Mouse (Mus musculus) liver, embryonic 12.5 days (tissue): ENCODE results near the gene Gpc5. TPM values are rescaled to one million over a fixed set of nuclear protein-coding genes. Genes with fewer than 3 reads are reported as not detected.

Source experiments
- ATAC-seq: fragments of 200-750 bp; cut with Nextera tagmentation; 2 replicates; pipeline ENCODE4 v1.8.0; 2017; ENCODE audit warnings: moderate number of reproducible peaks, mild to moderate bottlenecking, moderate library complexity
- H3K27ac ChIP-seq: fragments of 300-500 bp; sonication (generic); 2 replicates; pipeline ENCODE4 v1.5.1; 2016; ENCODE audit warnings: mild to moderate bottlenecking
- H3K27me3 ChIP-seq: fragments of 300-500 bp; sonication (generic); replicated peaks from 2 replicates; pipeline ENCODE4 v1.6.1; 2016; ENCODE audit warnings: mild to moderate bottlenecking, moderate library complexity
- H3K36me3 ChIP-seq: fragments of 300-500 bp; sonication (generic); 2 replicates; pipeline ENCODE4 v1.6.1; 2016; ENCODE audit warnings: mild to moderate bottlenecking, moderate library complexity
- H3K4me1 ChIP-seq: fragments of 300-500 bp; sonication (generic); 2 replicates; pipeline ENCODE4 v1.6.1; 2016
- H3K4me2 ChIP-seq: fragments of 300-500 bp; sonication (generic); 2 replicates; pipeline ENCODE4 v1.6.1; 2016; ENCODE audit warnings: mild to moderate bottlenecking, moderate library complexity
- H3K4me3 ChIP-seq: fragments of 300-500 bp; sonication (generic); 2 replicates; pipeline ENCODE4 v1.5.1; 2016; ENCODE audit warnings: mild to moderate bottlenecking, moderate library complexity
- H3K9ac ChIP-seq: fragments of 300-500 bp; sonication (generic); 2 replicates; pipeline ENCODE4 v1.6.1; 2016; ENCODE audit warnings: mild to moderate bottlenecking, moderate library complexity
- H3K9me3 ChIP-seq: fragments of 300-500 bp; sonication (generic); replicated peaks from 2 replicates; pipeline ENCODE4 v1.6.1; 2016; ENCODE audit warnings: mild to moderate bottlenecking, moderate library complexity
- WGBS: fragments of 180-500 bp; shearing (Covaris S2); methylation state at CpG from one replicate; pipeline ENCODE4 v1.1.7; 2016; ENCODE audit not compliant: insufficient replicate concordance; 5-methylcytosine and 5-hydroxymethylcytosine counted together
- polyA plus RNA-seq: library from polyadenylated mRNA; unstranded; fragments of >200 nt; fragmentation: Nextera tagmentation; extraction: Ambion mirVana; gene quantifications from 2 replicates; pipeline ENCODE4 v1.2.1, GENCODE M21; 2016

The Gpc5 gene
- polyA plus RNA-seq, 1 experiment from 2014 or later = not detected

- H3K27ac ChIP-seq = no peak overlapping the region
- no peaks in the 10 kb centered on the region for H3K36me3 ChIP-seq
- H3K4me3 ChIP-seq = no peak overlapping the region
- H3K27me3 ChIP-seq = no peaks in the 10 kb centered on the region
- no peaks in the 10 kb centered on the region for H3K9me3 ChIP-seq
- H3K9ac ChIP-seq = no peak overlapping the region
- no peak for ATAC-seq
- H3K4me1 ChIP-seq = no peaks in the 10 kb centered on the region
- WGBS = 60% methylated on average over 8 of the region's 8 CpGs
- H3K4me2 ChIP-seq = no peak overlapping the region
Observed at GRCm38 (mm10) chr14:115600259-115601029, 508.4 kb downstream of the Gpc5 start.

GRCm38 (mm10) chr14:115614154-115614553 is 522.1 kb downstream of the Gpc5 start:
- no peak overlapping the region for H3K4me2 ChIP-seq
- H3K9ac ChIP-seq = no peak overlapping the region
- H3K4me3 ChIP-seq = no peak overlapping the region
- ATAC-seq = no peak
- H3K9me3 ChIP-seq = no peaks in the 10 kb centered on the region
- no peaks in the 10 kb centered on the region for H3K27me3 ChIP-seq
- no peak overlapping the region for H3K27ac ChIP-seq
- no peaks in the 10 kb centered on the region for H3K4me1 ChIP-seq
- no peaks in the 10 kb centered on the region for H3K36me3 ChIP-seq
- WGBS = 47% methylated on average over 4 of the region's 4 CpGs

GRCm38 (mm10) chr14:115616305-115616704 is 524.3 kb downstream of the Gpc5 start:
- 25% methylated on average over 2 of the region's 2 CpGs for WGBS
- Histone ChIP-seq H3K27me3 (no peaks in the 10 kb centered on the region), H3K4me2 (no peak overlapping the region), H3K9me3 (no peaks in the 10 kb centered on the region), H3K4me3 (no peak overlapping the region), H3K36me3 (no peaks in the 10 kb centered on the region), H3K4me1 (no peaks in the 10 kb centered on the region), H3K27ac (no peak overlapping the region), H3K9ac (no peak overlapping the region)
- ATAC-seq = no peak

- Histone ChIP-seq H3K36me3 (no peaks in the 10 kb centered on the region), H3K27me3 (no peaks in the 10 kb centered on the region), H3K4me3 (no peak overlapping the region), H3K9ac (no peak overlapping the region), H3K4me2 (no peak overlapping the region), H3K4me1 (no peaks in the 10 kb centered on the region), H3K27ac (no peak overlapping the region), H3K9me3 (no peaks in the 10 kb centered on the region)
- 58% methylated on average over 7 of the region's 7 CpGs for WGBS
- ATAC-seq = no peak
Observed at GRCm38 (mm10) chr14:115616846-115617245, 524.8 kb downstream of the Gpc5 start.

- H3K27me3 ChIP-seq = no peaks in the 10 kb centered on the region
- H3K4me2 ChIP-seq = no peak overlapping the region
- H3K27ac ChIP-seq = no peak overlapping the region
- H3K36me3 ChIP-seq = no peaks in the 10 kb centered on the region
- no peaks in the 10 kb centered on the region for H3K4me1 ChIP-seq
- H3K9me3 ChIP-seq = no peaks in the 10 kb centered on the region
- H3K4me3 ChIP-seq = no peak overlapping the region
- ATAC-seq = no peak
- no peak overlapping the region for H3K9ac ChIP-seq
Observed at GRCm38 (mm10) chr14:115620473-115620872, 528.5 kb downstream of the Gpc5 start.

- no peak overlapping the region for H3K4me2 ChIP-seq
- no peak overlapping the region for H3K9ac ChIP-seq
- no peaks in the 10 kb centered on the region for H3K9me3 ChIP-seq
- no peaks in the 10 kb centered on the region for H3K36me3 ChIP-seq
- ATAC-seq = no peak
- WGBS = 75% methylated on average over 7 of the region's 7 CpGs
- H3K4me1 ChIP-seq = no peaks in the 10 kb centered on the region
- H3K27me3 ChIP-seq = no peaks in the 10 kb centered on the region
- no peak overlapping the region for H3K4me3 ChIP-seq
- no peak overlapping the region for H3K27ac ChIP-seq
Observed at GRCm38 (mm10) chr14:115631160-115631898, 539.3 kb downstream of the Gpc5 start.

GRCm38 (mm10) chr14:115633311-115633710 is 541.3 kb downstream of the Gpc5 start:
- H3K4me3 ChIP-seq = no peak overlapping the region
- H3K9me3 ChIP-seq = no peaks in the 10 kb centered on the region
- H3K4me2 ChIP-seq = no peak overlapping the region
- no peaks in the 10 kb centered on the region for H3K4me1 ChIP-seq
- no peak for ATAC-seq
- 48% methylated on average over 1 of the region's 1 CpGs for WGBS
- no peaks in the 10 kb centered on the region for H3K27me3 ChIP-seq
- H3K9ac ChIP-seq = no peak overlapping the region
- no peak overlapping the region for H3K27ac ChIP-seq
- H3K36me3 ChIP-seq = no peaks in the 10 kb centered on the region

- Histone ChIP-seq H3K4me3 (no peak overlapping the region), H3K27ac (no peak overlapping the region), H3K9ac (no peak overlapping the region), H3K27me3 (no peaks in the 10 kb centered on the region), H3K9me3 (no peaks in the 10 kb centered on the region), H3K4me2 (no peak overlapping the region), H3K4me1 (no peaks in the 10 kb centered on the region), H3K36me3 (no peaks in the 10 kb centered on the region)
- no peak for ATAC-seq
- WGBS = 79% methylated on average over 2 of the region's 2 CpGs
Observed at GRCm38 (mm10) chr14:115679875-115680274, 587.9 kb downstream of the Gpc5 start.

- H3K27ac ChIP-seq = no peak overlapping the region
- no peaks in the 10 kb centered on the region for H3K36me3 ChIP-seq
- WGBS = 73% methylated on average over 1 of the region's 1 CpGs
- H3K9me3 ChIP-seq = no peaks in the 10 kb centered on the region
- H3K4me3 ChIP-seq = no peak overlapping the region
- H3K4me1 ChIP-seq = no peaks in the 10 kb centered on the region
- H3K4me2 ChIP-seq = no peak overlapping the region
- no peaks in the 10 kb centered on the region for H3K27me3 ChIP-seq
- no peak overlapping the region for H3K9ac ChIP-seq
- ATAC-seq = no peak
Observed at GRCm38 (mm10) chr14:115746013-115746412, 654.0 kb downstream of the Gpc5 start.

- WGBS = 47% methylated on average over 5 of the region's 5 CpGs
- Histone ChIP-seq H3K9me3 (no peaks in the 10 kb centered on the region), H3K36me3 (no peaks in the 10 kb centered on the region), H3K27ac (no peak overlapping the region), H3K9ac (no peak overlapping the region), H3K27me3 (no peaks in the 10 kb centered on the region), H3K4me1 (no peaks in the 10 kb centered on the region), H3K4me3 (no peak overlapping the region), H3K4me2 (no peak overlapping the region)
- ATAC-seq = no peak
Observed at GRCm38 (mm10) chr14:115760241-115760640, 668.2 kb downstream of the Gpc5 start.

- no peak overlapping the region for H3K9ac ChIP-seq
- no peak overlapping the region for H3K4me2 ChIP-seq
- no peaks in the 10 kb centered on the region for H3K9me3 ChIP-seq
- H3K27ac ChIP-seq = no peak overlapping the region
- H3K27me3 ChIP-seq = no peaks in the 10 kb centered on the region
- no peaks in the 10 kb centered on the region for H3K4me1 ChIP-seq
- ATAC-seq = no peak
- H3K4me3 ChIP-seq = no peak overlapping the region
- 58% methylated on average over 7 of the region's 7 CpGs for WGBS
- H3K36me3 ChIP-seq = no peaks in the 10 kb centered on the region
Observed at GRCm38 (mm10) chr14:115779382-115780177, 687.6 kb downstream of the Gpc5 start.

GRCm38 (mm10) chr14:115804751-115805150 is 712.7 kb downstream of the Gpc5 start:
- H3K4me1 ChIP-seq = no peaks in the 10 kb centered on the region
- no peak overlapping the region for H3K4me3 ChIP-seq
- H3K36me3 ChIP-seq = no peaks in the 10 kb centered on the region
- H3K4me2 ChIP-seq = no peak overlapping the region
- no peak for ATAC-seq
- no peaks in the 10 kb centered on the region for H3K9me3 ChIP-seq
- no peaks in the 10 kb centered on the region for H3K27me3 ChIP-seq
- WGBS = 40% methylated on average over 2 of the region's 2 CpGs
- H3K9ac ChIP-seq = no peak overlapping the region
- no peak overlapping the region for H3K27ac ChIP-seq
